Mouse (Mus musculus): ENCODE data around the gene Lypd8.

DNA sequence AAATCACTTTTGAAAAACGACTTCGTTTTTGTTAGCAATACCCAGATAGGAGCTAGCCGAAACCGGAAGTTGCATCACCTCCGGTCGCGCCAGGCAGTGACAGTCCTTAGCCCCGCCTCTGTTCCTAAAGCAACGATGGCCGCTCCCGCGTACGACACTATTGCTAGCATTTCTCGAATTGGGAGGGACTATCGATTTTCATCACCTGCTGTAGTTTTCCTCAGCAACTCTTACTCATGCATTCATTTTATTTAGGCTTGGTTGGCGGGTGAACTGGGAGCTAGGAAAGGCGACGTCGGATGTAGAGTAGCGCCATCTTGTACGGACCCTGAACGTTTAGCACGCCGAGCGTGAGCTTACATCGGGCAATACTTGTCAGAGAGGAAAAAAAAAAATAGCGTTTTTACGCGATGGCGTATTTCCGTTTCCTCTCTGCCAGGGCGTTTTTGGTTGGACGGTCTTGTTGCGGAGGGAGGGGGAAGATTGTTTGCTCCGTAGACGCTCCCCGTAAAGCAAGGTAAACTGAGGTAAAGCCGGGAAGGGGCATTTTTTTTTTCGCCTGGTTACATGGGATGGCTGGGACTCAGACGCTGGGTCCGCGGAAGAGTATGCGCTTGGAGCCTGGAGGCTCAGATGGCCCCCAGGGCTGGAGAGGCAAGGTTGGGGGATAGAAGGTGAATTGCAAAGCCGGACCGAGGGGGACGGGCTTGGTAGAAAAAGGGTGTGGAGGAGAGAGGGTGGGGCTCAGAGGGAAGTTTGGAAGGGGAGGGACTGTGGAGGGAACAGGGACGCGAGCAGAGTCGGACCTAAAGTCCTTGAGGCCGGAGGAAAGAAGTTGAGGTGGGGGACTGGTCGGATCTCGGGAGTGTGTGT lies 48.3 kb upstream of the Lypd8 start, which contains the start of the genes Zfp672 and Sh3bp5l:
- TF ChIP-seq POLR2A (IDR thresholded peaks at IDR 0.05; ENCODE audit: low read depth, low read length) (peak; percentile 45; the same call in 1 of the 2 replicates), CTCF (IDR thresholded peaks at IDR 0.05; ENCODE audit: borderline replicate concordance, insufficient read depth, low read length) (no peak)

Data from embryonic fibroblast, embryonic 13.5 days (primary cell).